Mouse (Mus musculus) neural tube, embryonic 13.5 days (tissue): ENCODE results near the gene Ttll4. TPM values are rescaled to one million over a fixed set of nuclear protein-coding genes. Genes with fewer than 3 reads are reported as not detected.
A peak's percentile ranks its signal among the peaks of the same experiment; 100 is the strongest.

Experiments
- ATAC-seq: fragments of 200-750 bp; cut with Nextera tagmentation; 2 replicates; pipeline ENCODE4 v1.8.0; 2017; ENCODE audit warnings: low read depth, mild to moderate bottlenecking, moderate TSS enrichment, moderate library complexity
- H3K27ac ChIP-seq: fragments of 300-500 bp; sonication (generic); replicated peaks from 2 replicates; pipeline ENCODE4 v1.5.1; 2015; ENCODE audit warnings: moderate library complexity, mild to moderate bottlenecking, inconsistent platforms
- H3K27me3 ChIP-seq: fragments of 300-500 bp; sonication (generic); 2 replicates; pipeline ENCODE4 v1.6.1; 2015; ENCODE audit warnings: mild to moderate bottlenecking, inconsistent platforms
- H3K36me3 ChIP-seq: fragments of 300-500 bp; sonication (generic); 2 replicates; pipeline ENCODE4 v1.6.1; 2015; ENCODE audit warnings: mild to moderate bottlenecking, inconsistent platforms
- H3K4me1 ChIP-seq: fragments of 300-500 bp; sonication (generic); replicated peaks from 2 replicates; pipeline ENCODE4 v1.6.1; 2015; ENCODE audit warnings: inconsistent platforms
- H3K4me2 ChIP-seq: fragments of 300-500 bp; sonication (generic); 2 replicates; pipeline ENCODE4 v1.6.1; 2015; ENCODE audit warnings: inconsistent platforms, mild to moderate bottlenecking, moderate library complexity
- H3K4me3 ChIP-seq: fragments of 300-500 bp; sonication (generic); 2 replicates; pipeline ENCODE4 v1.5.1; 2015; ENCODE audit warnings: mild to moderate bottlenecking, inconsistent platforms
- H3K9ac ChIP-seq: fragments of 300-500 bp; sonication (generic); 2 replicates; pipeline ENCODE4 v1.6.1; 2015; ENCODE audit warnings: moderate library complexity, mild to moderate bottlenecking, inconsistent platforms
- H3K9me3 ChIP-seq: fragments of 300-500 bp; sonication (generic); 2 replicates; pipeline ENCODE4 v1.6.1; 2016; ENCODE audit warnings: inconsistent platforms
- whole genome bisulfite sequencing: fragments of 180-500 bp; shearing (Covaris S2); methylation state at CpG from one replicate; pipeline ENCODE4 v1.1.7; 2015; 5-methylcytosine and 5-hydroxymethylcytosine counted together
- polyA plus RNA-seq: library from polyadenylated mRNA; unstranded; fragments of >200 nt; fragmentation: Nextera tagmentation; extraction: Ambion mirVana; gene quantifications from 2 replicates; pipeline ENCODE4 v1.2.1, GENCODE M21; 2015

The Ttll4 gene
- polyA plus RNA-seq, 1 experiment from 2014 or later = 7.7 TPM

GRCm38 (mm10) chr1:74713099-74713858, 51.7 kb downstream of the Ttll4 start, which contains the start of gene Cyp27a1:
Cyp27a1 (plus strand) TSS chr1:74713574.
- peaks cover 15% of the 10 kb centered on the region for H3K4me1 ChIP-seq
- no peaks in the 10 kb centered on the region for H3K9me3 ChIP-seq
- H3K36me3 ChIP-seq = no peaks in the 10 kb centered on the region
- no peak within 1 kb of the TSS for H3K27ac ChIP-seq
- WGBS = 3% methylated on average over 35 of the region's 35 CpGs
- H3K4me2 ChIP-seq = peak within 1 kb of the TSS; percentile 91
- ATAC-seq = no peak
- H3K9ac ChIP-seq = peak within 1 kb of the TSS; percentile 71
- H3K4me3 ChIP-seq = peak within 1 kb of the TSS; percentile 45
- peaks cover 14% of the 10 kb centered on the region; the same call in 1 of the 2 replicates for H3K27me3 ChIP-seq

- peaks cover 14% of the 10 kb centered on the region; the same call in 1 of the 2 replicates for H3K27me3 ChIP-seq
- H3K4me2 ChIP-seq = peak overlapping the region; percentile 91
- ATAC-seq = no peak
- no peaks in the 10 kb centered on the region for H3K36me3 ChIP-seq
- WGBS = 25% methylated on average over 12 of the region's 12 CpGs
- no peaks in the 10 kb centered on the region for H3K9me3 ChIP-seq
- peaks cover 15% of the 10 kb centered on the region for H3K4me1 ChIP-seq
- H3K9ac ChIP-seq = peak overlapping the region; percentile 71
- no peak overlapping the region for H3K27ac ChIP-seq
- peak overlapping the region; percentile 45 for H3K4me3 ChIP-seq
Observed at GRCm38 (mm10) chr1:74713859-74714730, 52.5 kb downstream of the Ttll4 start.

GRCm38 (mm10) chr1:74714967-74715366, 53.4 kb downstream of the Ttll4 start:
- ATAC-seq = no peak
- WGBS = 68% methylated on average over 2 of the region's 2 CpGs
- H3K9me3 ChIP-seq = no peaks in the 10 kb centered on the region

DNA sequence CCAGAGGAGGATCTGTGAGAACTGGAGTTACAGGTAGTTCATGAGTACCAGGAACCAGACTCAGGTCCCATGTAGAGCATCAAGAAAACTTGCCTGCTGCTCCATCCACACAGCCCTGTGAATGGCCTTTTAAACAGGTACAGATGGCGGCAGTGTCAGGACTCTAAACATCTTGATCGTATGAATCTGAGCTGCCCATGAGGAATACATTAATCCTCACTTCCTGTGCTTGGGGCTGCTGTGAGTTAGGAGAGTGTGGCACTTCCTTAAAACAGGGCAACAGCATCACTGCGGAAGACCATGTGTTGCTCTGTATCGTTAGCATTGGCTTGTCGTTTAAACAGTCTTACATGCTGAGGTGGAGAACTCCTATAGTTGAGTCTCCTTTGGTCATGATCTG, 53.9 kb downstream of the Ttll4 start:
- H3K4me3 ChIP-seq = no peak overlapping the region
- no peak for ATAC-seq

More at GRCm38 (mm10) chr1:74714967-74715366, 53.4 kb downstream of the Ttll4 start:
- Histone ChIP-seq H3K4me2 (no peak overlapping the region), H3K27ac (no peak overlapping the region), H3K36me3 (no peaks in the 10 kb centered on the region), H3K27me3 (peaks cover 14% of the 10 kb centered on the region; the same call in 1 of the 2 replicates), H3K4me3 (no peak overlapping the region), H3K4me1 (peaks cover 15% of the 10 kb centered on the region), H3K9ac (no peak overlapping the region)

GRCm38 (mm10) chr1:74715886-74716285, 54.3 kb downstream of the Ttll4 start:
- H3K4me3 ChIP-seq = no peak overlapping the region
- H3K9ac ChIP-seq = no peak overlapping the region
- no peak overlapping the region for H3K27ac ChIP-seq
- no peak overlapping the region for H3K4me2 ChIP-seq
- WGBS = 90% methylated on average over 6 of the region's 6 CpGs
- ATAC-seq = no peak
- H3K4me1 ChIP-seq = peaks cover 15% of the 10 kb centered on the region
- H3K27me3 ChIP-seq = peaks cover 14% of the 10 kb centered on the region; the same call in 1 of the 2 replicates
- no peaks in the 10 kb centered on the region for H3K9me3 ChIP-seq
- H3K36me3 ChIP-seq = no peaks in the 10 kb centered on the region

More for the DNA sequence above, 53.9 kb downstream of the Ttll4 start:
- H3K27me3 ChIP-seq = peaks cover 14% of the 10 kb centered on the region; the same call in 1 of the 2 replicates
- H3K9ac ChIP-seq = no peak overlapping the region
- no peak overlapping the region for H3K27ac ChIP-seq
- no peak overlapping the region for H3K4me2 ChIP-seq
- 81% methylated on average over 5 of the region's 5 CpGs for WGBS
- H3K9me3 ChIP-seq = no peaks in the 10 kb centered on the region
- no peaks in the 10 kb centered on the region for H3K36me3 ChIP-seq
- peaks cover 15% of the 10 kb centered on the region for H3K4me1 ChIP-seq

GRCm38 (mm10) chr1:74718113-74718512, 56.6 kb downstream of the Ttll4 start:
- Histone ChIP-seq H3K36me3 (no peaks in the 10 kb centered on the region), H3K27ac (no peak overlapping the region), H3K9ac (no peak overlapping the region), H3K27me3 (peaks cover 6% of the 10 kb centered on the region; the same call in 1 of the 2 replicates), H3K4me1 (peaks cover 8% of the 10 kb centered on the region), H3K4me2 (no peak overlapping the region), H3K4me3 (no peak overlapping the region), H3K9me3 (no peaks in the 10 kb centered on the region)
- ATAC-seq = no peak
- WGBS = 84% methylated on average over 8 of the region's 8 CpGs

GRCm38 (mm10) chr1:74719281-74719680, 57.7 kb downstream of the Ttll4 start:
- no peak overlapping the region for H3K27ac ChIP-seq
- no peak for ATAC-seq
- 73% methylated on average over 3 of the region's 3 CpGs for WGBS
- no peaks in the 10 kb centered on the region for H3K9me3 ChIP-seq
- H3K4me2 ChIP-seq = no peak overlapping the region
- 0 out of 2 replicates have a peak, but pooled peaks cover 3% of the 10 kb centered on the region for H3K27me3 ChIP-seq
- no peak overlapping the region for H3K4me3 ChIP-seq
- no peaks in the 10 kb centered on the region for H3K4me1 ChIP-seq
- no peak overlapping the region for H3K9ac ChIP-seq
- no peaks in the 10 kb centered on the region for H3K36me3 ChIP-seq

DNA sequence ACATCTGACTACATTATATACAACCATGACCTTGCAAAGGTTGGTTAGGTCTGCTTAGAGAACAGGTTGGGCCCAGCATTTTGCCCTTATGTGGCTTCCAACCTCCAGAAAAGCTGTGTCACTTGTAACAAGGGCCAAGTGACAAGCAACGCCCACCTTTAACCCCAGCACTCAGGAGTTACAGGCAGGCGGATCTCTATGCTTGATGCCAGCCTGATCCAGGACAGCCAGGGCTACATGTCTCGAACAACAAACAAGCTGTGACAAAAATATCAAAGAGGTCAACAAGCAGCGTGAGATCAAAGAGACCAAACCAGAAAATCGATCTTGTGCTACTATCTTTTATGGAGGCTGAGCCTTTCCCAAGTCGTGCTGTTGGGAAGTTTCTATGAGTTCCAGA, 60.1 kb downstream of the Ttll4 start:
- Histone ChIP-seq H3K27me3 (no peaks in the 10 kb centered on the region), H3K36me3 (no peaks in the 10 kb centered on the region), H3K4me1 (no peaks in the 10 kb centered on the region), H3K9me3 (no peaks in the 10 kb centered on the region), H3K9ac (no peak overlapping the region), H3K4me2 (no peak overlapping the region), H3K4me3 (no peak overlapping the region), H3K27ac (no peak overlapping the region)
- WGBS = 78% methylated on average over 6 of the region's 6 CpGs
- ATAC-seq = no peak

DNA sequence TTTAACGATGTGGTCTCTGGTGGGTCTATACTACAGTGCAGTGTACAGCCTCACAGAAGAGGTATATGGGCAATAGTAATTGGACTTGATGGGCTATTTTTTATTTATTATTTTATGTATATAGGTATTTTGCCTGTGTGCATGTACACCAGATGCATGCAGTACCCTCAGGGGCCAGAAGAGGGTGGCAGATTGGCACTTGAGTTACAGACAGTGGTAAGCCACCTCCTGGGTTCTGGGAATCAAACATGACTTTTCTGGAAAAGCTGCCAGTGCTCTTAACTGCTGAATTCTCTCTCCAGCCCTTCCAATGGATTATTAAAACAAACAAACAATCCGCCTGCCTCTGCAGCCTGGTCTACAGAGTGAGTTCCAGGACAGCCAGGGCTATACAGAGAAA, 62.2 kb downstream of the Ttll4 start:
- Histone ChIP-seq H3K4me1 (no peaks in the 10 kb centered on the region), H3K9me3 (no peaks in the 10 kb centered on the region), H3K4me3 (no peak overlapping the region), H3K36me3 (no peaks in the 10 kb centered on the region), H3K9ac (no peak overlapping the region), H3K27me3 (no peaks in the 10 kb centered on the region), H3K4me2 (no peak overlapping the region), H3K27ac (no peak overlapping the region)
- no peak for ATAC-seq
- 66% methylated on average over 2 of the region's 2 CpGs for WGBS

DNA sequence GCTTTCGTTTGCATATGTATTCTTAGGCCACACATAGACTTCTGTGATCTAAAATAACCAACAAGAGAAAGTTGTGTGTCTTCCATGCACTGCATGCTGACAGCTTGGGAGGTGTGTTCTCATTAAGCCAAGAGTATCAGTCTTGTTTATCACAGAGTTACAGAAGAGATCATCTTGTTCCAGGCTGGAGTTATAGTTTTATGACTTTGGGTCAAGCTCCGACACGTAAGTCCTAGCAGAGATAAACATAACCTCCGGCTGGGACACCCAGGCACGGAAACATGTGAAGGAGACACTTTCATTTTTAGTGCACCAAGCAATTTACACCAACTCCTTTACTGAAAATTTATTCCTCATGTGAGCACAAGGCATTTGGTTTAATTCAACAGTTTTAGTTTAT, 64.6 kb downstream of the Ttll4 start:
- no peak overlapping the region for H3K27ac ChIP-seq
- H3K4me1 ChIP-seq = no peaks in the 10 kb centered on the region
- H3K9me3 ChIP-seq = no peaks in the 10 kb centered on the region
- H3K9ac ChIP-seq = no peak overlapping the region
- H3K4me2 ChIP-seq = no peak overlapping the region
- 78% methylated on average over 5 of the region's 5 CpGs for WGBS
- H3K27me3 ChIP-seq = no peaks in the 10 kb centered on the region
- ATAC-seq = no peak
- H3K4me3 ChIP-seq = no peak overlapping the region
- H3K36me3 ChIP-seq = no peaks in the 10 kb centered on the region

GRCm38 (mm10) chr1:74726674-74727073, 65.1 kb downstream of the Ttll4 start:
- H3K4me1 ChIP-seq = no peaks in the 10 kb centered on the region
- WGBS = 84% methylated on average over 5 of the region's 5 CpGs

GRCm38 (mm10) chr1:74728446-74728845, 66.9 kb downstream of the Ttll4 start:
- Histone ChIP-seq H3K27ac (no peak overlapping the region), H3K4me2 (no peak overlapping the region), H3K4me1 (no peaks in the 10 kb centered on the region), H3K9ac (no peak overlapping the region), H3K9me3 (no peaks in the 10 kb centered on the region), H3K27me3 (no peaks in the 10 kb centered on the region), H3K36me3 (no peaks in the 10 kb centered on the region), H3K4me3 (no peak overlapping the region)
- WGBS = 80% methylated on average over 8 of the region's 8 CpGs
- no peak for ATAC-seq

More at GRCm38 (mm10) chr1:74726674-74727073, 65.1 kb downstream of the Ttll4 start:
- ATAC-seq = no peak
- Histone ChIP-seq H3K27me3 (no peaks in the 10 kb centered on the region), H3K4me2 (no peak overlapping the region), H3K9ac (no peak overlapping the region), H3K36me3 (no peaks in the 10 kb centered on the region), H3K27ac (no peak overlapping the region), H3K4me3 (no peak overlapping the region), H3K9me3 (no peaks in the 10 kb centered on the region)
